Mouse (Mus musculus): ENCODE measurements around the gene Mup8.
"Not testable (repeated sequence)": the region's sequence is repeated elsewhere in the genome, so short reads cannot be mapped to it uniquely, and the experiment has no call there.

The Mup8 gene

GRCm38 (mm10) chr4:60222499-60222898 is at the start of gene Mup8:
TSS of gene Mup8 (minus strand) at chr4:60222599.
- DNase-seq (ENCODE audit: low read depth, low spot score) = not testable (repeated sequence)

DNA sequence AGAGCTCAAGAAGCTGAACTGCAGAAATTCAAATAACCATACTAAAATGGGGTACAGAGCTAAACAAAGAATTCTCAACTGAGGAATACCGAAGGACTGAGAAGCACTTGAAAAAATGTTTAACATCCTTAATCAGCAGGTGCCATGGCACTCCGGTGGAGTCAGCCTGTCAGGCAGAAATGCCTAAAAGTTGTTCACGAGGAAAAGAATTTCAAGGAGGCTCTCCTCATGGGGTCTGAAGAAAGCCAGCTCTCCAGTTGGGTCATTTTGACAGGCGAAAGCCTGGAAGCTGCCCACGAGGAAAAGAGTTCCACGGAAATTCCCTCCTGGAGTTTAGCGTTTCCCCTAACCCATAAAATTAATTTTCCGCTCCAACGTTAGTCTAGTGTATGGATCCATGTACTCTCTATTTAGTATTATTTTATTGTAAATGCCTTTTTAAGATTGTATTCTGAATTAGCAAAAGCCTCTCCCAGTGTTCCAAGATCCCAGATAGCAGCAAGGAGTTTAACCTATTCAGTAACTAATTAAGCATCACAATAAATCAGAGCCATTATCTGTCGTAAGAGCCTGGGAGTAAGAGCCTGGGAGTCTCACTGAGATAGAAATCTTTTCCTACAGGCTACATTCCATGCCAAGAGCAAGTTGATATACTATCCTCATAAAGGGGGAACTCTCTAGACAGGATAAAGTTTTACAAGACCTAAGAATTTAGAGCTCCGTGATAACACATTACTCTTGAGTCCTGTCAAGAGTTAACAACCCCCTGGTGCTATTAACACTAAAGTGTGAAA is 43.8 kb upstream of the Mup8 start:
- DNase-seq (ENCODE audit: low read depth, low spot score) = not testable (repeated sequence)

GRCm38 (mm10) chr4:60262706-60263105 is 40.3 kb upstream of the Mup8 start:
- DNase-seq (ENCODE audit: low read depth, low spot score) = not testable (repeated sequence)

Measured in ES-CJ7 (cell line).